Mouse (Mus musculus): ENCODE results near the gene Ggn.
"Not testable (repeated sequence)": the region's sequence is repeated elsewhere in the genome, so short reads cannot be mapped to it uniquely, and the experiment has no call there.

DNA sequence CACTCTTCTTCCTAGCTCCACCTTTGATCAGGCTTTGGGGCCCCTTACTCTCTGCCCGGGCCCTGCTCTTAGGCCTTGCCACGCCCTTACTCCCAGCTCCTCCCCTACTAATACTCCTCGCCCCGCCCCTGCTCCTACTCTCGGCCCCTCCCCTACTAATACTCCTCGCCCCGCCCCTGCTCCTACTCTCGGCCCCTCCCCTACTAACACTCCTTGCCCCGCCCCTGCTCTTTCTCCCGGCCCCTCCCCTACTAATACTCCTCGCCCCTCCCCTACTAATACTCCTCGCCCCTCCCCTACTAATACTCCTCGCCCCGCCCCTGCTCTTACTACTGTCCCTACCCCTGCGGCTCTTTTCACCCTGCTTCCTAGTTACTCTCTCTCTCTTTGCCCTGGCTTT is 41.0 kb downstream of the Ggn start:
- not testable (repeated sequence) for TF ChIP-seq HCFC1 (IDR thresholded peaks at IDR 0.05; ENCODE audit: borderline replicate concordance, insufficient read depth, low read length); ZC3H11A (IDR thresholded peaks at IDR 0.05; ENCODE audit: borderline replicate concordance, low read depth, low read length); CHD2 (IDR thresholded peaks at IDR 0.05; ENCODE audit: low read depth, low read length); MAFK (IDR thresholded peaks at IDR 0.05; ENCODE audit: insufficient read depth, low read depth, low read length); ZNF384 (IDR thresholded peaks at IDR 0.05; ENCODE audit: low read depth, low read length)

All from ES-E14 (cell line).